Mouse (Mus musculus) MEL (cell line): ENCODE results near the gene Pknox2.

Source experiments
- CTCF ChIP-seq, 3 experiments: IDR thresholded peaks in 2 of 3; conservative IDR thresholded peaks in 1 of 3; 2 replicates each; pipeline ENCODE4 v1.5.1; 2011 to 2012; ENCODE audit warnings: low read length in 3 of 3, low read depth in 2 of 3, mild to moderate bottlenecking in 2 of 3, improper control_type of control experiment in 1 of 3, inconsistent platforms in 1 of 3, mixed read lengths in 1 of 3, moderate library complexity in 1 of 3; ENCODE audit not compliant: control insufficient read depth in 1 of 3, insufficient read depth in 1 of 3, poor library complexity in 1 of 3, severe bottlenecking in 1 of 3
- ETS1 ChIP-seq: IDR thresholded peaks from 2 replicates; pipeline ENCODE4 v1.6.1; 2012; ENCODE audit warnings: low read depth, mild to moderate bottlenecking, inconsistent platforms, low read length, improper control_type of control experiment, moderate library complexity
- NRF1 ChIP-seq: IDR thresholded peaks from 2 replicates; pipeline ENCODE4 v1.6.1; 2014; ENCODE audit warnings: low read depth, mild to moderate bottlenecking, inconsistent platforms, low read length, improper control_type of control experiment, moderate library complexity; ENCODE audit not compliant: poor library complexity, insufficient read depth, severe bottlenecking
- POLR2AphosphoS2 ChIP-seq: IDR thresholded peaks from 2 replicates; pipeline ENCODE4 v1.6.1; 2011; ENCODE audit warnings: low read length, improper control_type of control experiment
- USF2 ChIP-seq, 2 experiments: IDR thresholded peaks; 2 replicates each; pipeline ENCODE4 v1.6.1; 2011 to 2012; ENCODE audit warnings: improper control_type of control experiment in 2 of 2, low read length in 2 of 2, borderline replicate concordance in 1 of 2, inconsistent platforms in 1 of 2, low read depth in 1 of 2, mild to moderate bottlenecking in 1 of 2; ENCODE audit not compliant: insufficient read depth in 1 of 2

GRCm38 (mm10) chr9:36961153-36961552 lies 186.1 kb downstream of the Pknox2 start:
- TF ChIP-seq ETS1: no peak
- TF ChIP-seq USF2 (IDR thresholded peaks at IDR 0.05; ENCODE audit: borderline replicate concordance in 1 of 2, insufficient read depth in 1 of 2, low read depth in 1 of 2, low read length in 2 of 2): no peak
- TF ChIP-seq CTCF (IDR thresholded peaks at IDR 0.05 in 2 of 3, conservative IDR thresholded peaks at IDR 0.05 in 1 of 3; ENCODE audit: control insufficient read depth in 1 of 3, insufficient read depth in 1 of 3, low read depth in 2 of 3, low read length in 3 of 3, poor library complexity in 1 of 3, severe bottlenecking in 1 of 3): no peak
- TF ChIP-seq POLR2AphosphoS2: no peak
- TF ChIP-seq NRF1: no peak
